Mouse (Mus musculus) frontal cortex, postnatal 25 days (tissue): ENCODE measurements around the gene Olfr875.
"Not testable (repeated sequence)": the region's sequence is repeated elsewhere in the genome, so short reads cannot be mapped to it uniquely, and the experiment has no call there.

Experiments used
- DNase-seq, 2 experiments: peaks; one replicate each; pipeline ENCODE4 v3.0.0; 2022; ENCODE audit warnings: low spot score in 2 of 2

Olfr875 gene

GRCm38 (mm10) chr9:37771759-37772158 is at the start of gene Olfr875:
Olfr875 (plus strand) TSS chr9:37771857.
- DNase-seq: no peak

GRCm38 (mm10) chr9:37734310-37734709 is 37.3 kb upstream of the Olfr875 start:
- no peak for DNase-seq

- no peak for DNase-seq
These were observed 26.9 kb upstream of the Olfr875 start, which contains the start of gene Olfr874 for GRCm38 (mm10) chr9:37744806-37745205. Olfr874 (plus strand) TSS chr9:37745106.

GRCm38 (mm10) chr9:37750319-37751075 is 21.2 kb upstream of the Olfr875 start:
- peak in 1 of 2 experiments; percentile 9 for DNase-seq

- DNase-seq: no peak
These were observed 20.2 kb upstream of the Olfr875 start for GRCm38 (mm10) chr9:37751467-37751866.

GRCm38 (mm10) chr9:37752006-37752405 is 19.7 kb upstream of the Olfr875 start:
- DNase-seq: no peak

GRCm38 (mm10) chr9:37761728-37762127 is 9.9 kb upstream of the Olfr875 start:
- no peak for DNase-seq

GRCm38 (mm10) chr9:37762541-37762940 is 9.1 kb upstream of the Olfr875 start:
- DNase-seq: no peak

GRCm38 (mm10) chr9:37770661-37771060 is 996 bp upstream of the Olfr875 start:
- no peak for DNase-seq

GRCm38 (mm10) chr9:37782766-37783260 is 11.2 kb downstream of the Olfr875 start:
- no peak for DNase-seq

- DNase-seq: not testable (repeated sequence)
These were observed 12.0 kb downstream of the Olfr875 start for GRCm38 (mm10) chr9:37783394-37784387.

- no peak for DNase-seq
These were observed 14.8 kb downstream of the Olfr875 start for GRCm38 (mm10) chr9:37786411-37786810.

GRCm38 (mm10) chr9:37802055-37802454 is 30.4 kb downstream of the Olfr875 start:
- DNase-seq: no peak

GRCm38 (mm10) chr9:37802731-37803130 is 31.1 kb downstream of the Olfr875 start, which contains the start of gene Olfr876:
Olfr876 (plus strand) TSS chr9:37803031.
- DNase-seq: no peak

GRCm38 (mm10) chr9:37807235-37807634 is 35.6 kb downstream of the Olfr875 start:
- DNase-seq: no peak

GRCm38 (mm10) chr9:37808456-37808855 is 36.8 kb downstream of the Olfr875 start:
- DNase-seq: no peak

- no peak for DNase-seq
These were observed 37.3 kb downstream of the Olfr875 start for GRCm38 (mm10) chr9:37808976-37809375.

GRCm38 (mm10) chr9:37814696-37815095 is 43.0 kb downstream of the Olfr875 start:
- no peak for DNase-seq
